Mouse (Mus musculus) v-Abl transformed pro-B cells (cell line): ENCODE measurements around the gene Bcl2l13.
"Not testable (repeated sequence)": the region's sequence is repeated elsewhere in the genome, so short reads cannot be mapped to it uniquely, and the experiment has no call there.

Source experiments
- in situ Hi-C, 2 experiments: fragments of 400-800 bp; cut with MboI; formaldehyde crosslinking; loops; one replicate each; pipeline ENCODE4 v1.15.1; 2025; ENCODE audit not compliant: unreplicated experiment in 2 of 2

Bcl2l13 gene

DNA sequence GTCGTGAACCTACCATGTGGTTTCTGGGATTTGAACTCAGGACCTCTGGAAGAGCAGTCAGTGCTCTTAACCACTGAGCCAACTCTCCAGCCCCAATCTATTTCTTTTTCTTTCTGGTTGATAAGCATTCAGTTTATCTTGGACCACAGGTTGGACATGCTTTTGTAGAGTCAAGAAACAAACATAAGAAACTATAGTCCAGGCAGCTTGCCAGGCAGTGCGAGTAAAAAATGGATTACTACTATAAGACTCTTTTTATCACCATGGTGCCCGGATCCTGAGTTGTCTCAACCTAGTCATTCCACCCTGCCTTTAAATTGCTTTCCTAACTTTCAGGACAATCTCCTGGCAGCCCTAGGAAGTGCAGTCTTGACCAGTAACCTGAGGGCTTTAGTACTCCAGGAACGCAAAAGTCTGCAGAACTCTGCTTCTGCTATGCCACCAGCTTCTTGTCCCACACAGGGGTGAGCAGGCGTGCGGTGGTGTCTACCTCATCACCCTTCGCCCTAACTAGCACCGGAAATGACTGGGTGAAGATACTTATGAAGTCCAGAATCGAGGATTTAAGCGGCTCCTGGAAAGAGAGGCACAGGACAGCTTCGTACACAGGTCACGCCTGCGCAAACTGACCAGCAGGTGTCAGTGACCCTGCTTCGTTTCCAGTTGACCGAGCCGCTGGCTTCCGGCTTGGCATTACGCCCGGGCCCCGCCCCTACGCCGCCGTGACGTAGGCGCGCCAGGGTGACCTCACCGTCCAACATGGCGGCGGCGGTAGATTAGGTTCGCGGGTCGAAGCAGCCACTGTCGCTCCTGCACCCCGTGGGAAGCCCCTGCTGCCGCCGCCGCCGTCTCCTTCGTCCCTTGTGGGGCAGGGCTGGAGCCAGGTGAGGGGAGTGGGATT lies at the start of gene Bcl2l13:
TSS of gene Bcl2l13 (plus strand) at position 739 of the 901 bp plus-strand sequence.
- in situ Hi-C loops = no loop called here

DNA sequence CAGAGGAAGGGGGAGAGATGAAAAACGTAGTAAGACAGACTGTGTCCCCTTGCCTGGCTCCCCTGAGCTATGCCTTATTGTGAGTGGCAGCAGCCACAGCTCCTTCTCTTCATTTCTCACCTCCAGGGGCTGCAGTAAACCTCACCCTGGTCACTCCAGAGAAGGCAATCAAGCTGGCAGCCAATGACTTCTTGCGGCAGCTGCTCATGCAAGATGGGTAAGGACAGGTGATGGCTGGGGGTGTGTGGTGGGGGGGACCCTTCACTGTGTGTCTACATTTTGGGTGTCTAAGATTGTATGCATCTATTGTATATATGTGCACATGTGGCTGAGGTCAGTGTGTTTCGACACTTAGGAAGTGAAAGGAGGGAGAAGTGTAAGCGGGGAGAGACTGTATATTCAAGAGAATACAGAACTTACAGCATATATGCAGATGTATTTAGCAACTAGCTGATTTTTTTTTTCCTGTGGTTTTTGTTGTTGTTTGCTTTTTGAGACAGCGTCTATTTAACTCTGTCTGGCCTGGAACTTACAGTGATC lies 47.9 kb upstream of the Bcl2l13 start:
- in situ Hi-C loops = loop anchor here in 1 of 2 experiments (25.0 kb wide), 1 partner anchor 749 kb away; no protein-coding TSS in a partner anchor

DNA sequence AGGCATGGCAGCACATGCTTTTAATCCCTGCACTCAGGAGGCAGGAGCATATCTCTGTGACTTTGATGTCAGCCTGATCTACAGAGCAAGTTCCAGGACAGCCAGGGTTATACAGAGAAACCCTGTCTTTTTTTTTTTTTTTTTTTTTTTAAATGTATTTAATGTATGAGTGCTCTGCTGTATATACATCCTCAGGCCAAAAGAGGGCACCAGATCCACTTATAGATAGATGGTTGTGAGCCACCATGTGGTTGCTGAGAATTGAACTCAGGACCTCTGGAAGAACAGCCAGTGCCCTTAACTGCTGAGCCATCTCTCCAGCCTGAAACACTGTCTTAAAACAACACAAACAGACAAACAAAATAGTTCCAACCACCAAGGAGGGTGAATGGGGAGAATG lies 47.1 kb upstream of the Bcl2l13 start:
- in situ Hi-C loops = loop anchor here in 1 of 2 experiments (25.0 kb wide), 1 partner anchor 748 kb away; no protein-coding TSS in a partner anchor

DNA sequence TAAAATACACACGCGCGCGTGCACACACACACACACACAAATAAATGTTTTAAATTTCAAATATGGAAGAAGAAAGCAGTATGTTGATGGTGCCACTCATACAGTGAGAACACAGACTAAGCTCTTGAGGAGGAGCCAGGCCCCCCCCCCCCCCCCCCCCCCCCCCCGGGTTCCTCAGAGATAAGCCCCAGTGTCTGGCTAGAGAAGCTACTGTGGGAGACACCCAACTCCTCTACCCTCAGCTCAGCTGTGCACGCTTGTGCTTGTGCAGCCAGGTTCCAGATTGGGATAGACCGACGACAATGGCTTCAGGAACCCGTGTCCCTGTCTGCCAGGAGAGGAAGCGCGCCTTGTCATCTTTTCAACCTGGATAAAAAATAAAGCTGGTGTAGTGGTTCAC lies 45.9 kb upstream of the Bcl2l13 start:
- in situ Hi-C loops = loop anchor here in 1 of 2 experiments (25.0 kb wide), 1 partner anchor 747 kb away; no protein-coding TSS in a partner anchor

DNA sequence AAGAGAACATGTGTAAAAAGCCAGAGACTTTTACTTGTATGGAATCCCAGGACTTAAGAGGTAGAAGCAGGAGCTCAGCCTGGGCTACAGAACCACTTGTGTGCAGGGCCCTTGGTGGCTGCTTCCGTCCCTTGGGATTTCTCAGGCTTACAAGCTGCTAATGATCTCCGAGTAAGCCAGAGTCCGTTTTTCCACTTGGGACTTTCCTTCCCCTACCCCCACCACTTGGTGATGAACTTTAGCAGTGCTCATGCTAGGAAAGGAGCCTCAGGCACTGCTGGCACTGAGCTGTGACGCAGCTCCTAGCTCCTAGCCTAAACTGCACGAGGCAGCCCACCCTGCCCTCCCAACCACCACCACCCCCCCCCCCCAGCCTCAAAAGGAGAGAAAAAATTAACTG lies 45.3 kb upstream of the Bcl2l13 start:
- in situ Hi-C loops = loop anchor here in 1 of 2 experiments (25.0 kb wide), 1 partner anchor 747 kb away; no protein-coding TSS in a partner anchor

DNA sequence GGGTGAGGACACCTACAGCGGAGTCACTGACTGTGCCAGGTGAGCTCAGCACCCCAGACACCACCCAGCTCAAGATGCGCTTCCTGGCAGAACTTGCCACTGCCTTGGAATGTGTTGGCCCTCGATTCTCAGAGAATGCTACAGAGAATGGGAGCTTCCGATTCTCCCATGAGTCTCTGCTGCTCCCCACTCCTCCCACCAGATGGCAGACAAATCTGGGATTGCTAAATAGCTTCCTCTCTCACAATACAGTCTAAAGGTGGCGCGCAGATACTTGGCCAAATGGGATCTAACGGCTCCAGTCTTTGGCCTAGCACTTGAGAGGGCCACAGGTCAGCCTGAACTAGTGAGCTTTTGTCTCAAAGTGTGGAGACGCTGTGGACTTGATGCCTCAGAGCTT lies 43.1 kb upstream of the Bcl2l13 start:
- in situ Hi-C loops = loop anchor here in 1 of 2 experiments (25.0 kb wide), 1 partner anchor 744 kb away; no protein-coding TSS in a partner anchor

DNA sequence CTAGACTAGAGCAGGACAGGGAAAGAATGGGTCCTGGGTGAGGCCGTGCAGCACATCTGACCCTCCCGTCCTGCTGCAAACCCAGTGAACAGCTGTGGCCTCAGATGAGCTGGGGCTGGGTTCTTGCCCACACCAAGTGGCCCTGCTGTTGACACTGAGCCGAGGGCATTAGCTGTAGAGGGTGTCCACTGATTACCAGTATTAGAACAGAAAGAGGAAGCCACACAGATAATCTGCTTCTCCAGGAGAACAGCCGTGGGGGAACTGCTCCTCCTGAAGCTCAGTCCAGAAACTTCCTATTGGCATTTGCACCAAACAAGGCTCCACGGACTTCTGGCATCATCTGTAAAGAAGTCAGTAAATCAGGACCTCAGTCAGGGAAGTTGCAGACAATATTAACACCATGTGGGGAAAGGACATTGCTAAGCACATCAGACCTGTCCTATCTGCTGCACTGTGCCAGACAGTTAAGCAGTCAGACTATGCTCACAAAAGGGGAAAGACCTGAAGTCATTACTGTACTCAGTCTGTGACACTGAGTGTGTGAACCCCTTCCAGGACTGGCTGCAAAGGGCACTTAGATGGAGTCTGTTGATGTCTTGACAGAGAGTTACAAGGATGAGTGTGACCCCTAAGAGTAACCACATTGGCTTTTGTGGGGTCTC lies 40.5 kb upstream of the Bcl2l13 start:
- in situ Hi-C loops = loop anchor here in 1 of 2 experiments (25.0 kb wide), 1 partner anchor 742 kb away; no protein-coding TSS in a partner anchor

DNA sequence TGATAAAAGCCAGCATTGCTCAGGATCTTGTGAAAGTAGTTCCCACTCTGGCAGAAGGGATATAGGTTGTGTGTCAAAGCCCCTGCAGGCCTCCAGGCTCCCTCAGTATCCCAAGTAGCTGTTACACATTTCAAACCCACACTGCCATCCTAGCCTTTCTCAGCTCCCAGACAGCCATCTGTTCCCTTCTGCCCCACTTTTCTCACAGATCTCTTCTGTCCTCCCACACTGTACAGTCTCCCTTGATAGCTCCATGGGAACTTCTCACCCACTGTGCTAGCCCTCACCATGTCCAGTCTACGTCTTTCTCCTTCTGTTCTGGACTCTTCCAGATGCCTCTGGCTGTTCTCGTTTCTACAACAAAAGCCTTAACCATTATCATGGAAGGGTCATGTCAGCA lies 39.9 kb upstream of the Bcl2l13 start:
- in situ Hi-C loops = loop anchor here in 1 of 2 experiments (25.0 kb wide), 1 partner anchor 741 kb away; no protein-coding TSS in a partner anchor

DNA sequence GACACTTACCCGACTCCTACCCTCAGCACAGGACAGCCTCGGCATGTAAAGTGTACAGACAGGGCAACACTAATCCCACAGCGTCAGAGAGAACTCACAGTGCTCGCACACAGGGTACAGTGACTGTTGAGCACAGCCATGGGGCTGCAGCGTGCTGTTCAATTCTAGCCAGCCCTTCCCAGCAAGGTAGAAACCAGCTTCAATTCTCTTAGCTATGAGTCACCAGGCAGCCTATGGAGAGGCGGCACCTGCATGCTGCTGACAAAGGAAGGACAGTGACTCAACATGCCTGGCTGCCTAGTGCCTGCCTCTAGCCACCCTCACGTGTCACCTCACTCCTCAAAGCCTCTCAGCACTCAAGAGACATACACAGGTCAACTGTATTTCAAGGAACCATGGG lies 38.0 kb upstream of the Bcl2l13 start:
- in situ Hi-C loops = loop anchor here in 1 of 2 experiments (25.0 kb wide), 1 partner anchor 739 kb away; no protein-coding TSS in a partner anchor

DNA sequence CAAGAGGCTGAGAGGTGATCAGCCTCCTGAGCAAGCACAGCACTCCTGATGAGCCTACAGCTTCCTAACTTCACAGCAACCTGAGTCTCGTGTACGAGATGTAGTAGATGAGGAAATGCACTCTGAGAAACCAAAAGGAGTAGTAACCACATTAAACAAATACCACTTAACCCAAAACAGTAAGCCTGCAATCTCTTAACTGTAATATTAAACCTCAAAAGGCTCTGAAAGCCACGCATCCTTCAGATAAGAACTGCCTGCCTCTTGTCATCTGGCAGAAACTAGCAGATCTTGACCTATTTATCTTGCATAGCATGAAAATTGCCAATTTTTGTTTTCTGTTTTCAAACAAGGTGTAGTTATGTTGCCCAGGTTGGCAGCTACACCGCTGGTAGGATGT lies 37.1 kb upstream of the Bcl2l13 start:
- in situ Hi-C loops = loop anchor here in 1 of 2 experiments (25.0 kb wide), 1 partner anchor 738 kb away; no protein-coding TSS in a partner anchor

DNA sequence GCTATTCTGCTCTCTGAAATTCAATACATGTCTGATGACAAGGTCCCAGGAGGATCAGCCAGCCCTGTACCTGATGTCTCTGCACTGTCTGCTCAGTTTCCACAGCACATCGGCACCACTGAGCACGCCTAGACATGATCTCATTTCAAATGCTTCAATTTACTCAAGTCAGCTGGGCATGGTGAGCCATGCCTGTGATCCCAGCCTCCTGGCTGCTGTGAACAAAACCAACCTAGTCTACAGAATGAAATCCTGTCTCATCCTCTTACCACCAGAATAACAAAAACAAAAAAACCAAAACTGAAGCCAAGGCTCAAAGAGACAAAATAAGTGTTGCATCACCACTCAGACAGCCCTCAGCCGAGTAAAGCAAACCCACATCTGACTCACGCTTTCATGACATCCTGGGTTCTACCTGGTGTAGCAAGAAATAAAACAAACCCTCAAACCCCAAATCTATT lies 36.4 kb upstream of the Bcl2l13 start:
- in situ Hi-C loops = loop anchor here in 1 of 2 experiments (25.0 kb wide), 1 partner anchor 738 kb away; no protein-coding TSS in a partner anchor

DNA sequence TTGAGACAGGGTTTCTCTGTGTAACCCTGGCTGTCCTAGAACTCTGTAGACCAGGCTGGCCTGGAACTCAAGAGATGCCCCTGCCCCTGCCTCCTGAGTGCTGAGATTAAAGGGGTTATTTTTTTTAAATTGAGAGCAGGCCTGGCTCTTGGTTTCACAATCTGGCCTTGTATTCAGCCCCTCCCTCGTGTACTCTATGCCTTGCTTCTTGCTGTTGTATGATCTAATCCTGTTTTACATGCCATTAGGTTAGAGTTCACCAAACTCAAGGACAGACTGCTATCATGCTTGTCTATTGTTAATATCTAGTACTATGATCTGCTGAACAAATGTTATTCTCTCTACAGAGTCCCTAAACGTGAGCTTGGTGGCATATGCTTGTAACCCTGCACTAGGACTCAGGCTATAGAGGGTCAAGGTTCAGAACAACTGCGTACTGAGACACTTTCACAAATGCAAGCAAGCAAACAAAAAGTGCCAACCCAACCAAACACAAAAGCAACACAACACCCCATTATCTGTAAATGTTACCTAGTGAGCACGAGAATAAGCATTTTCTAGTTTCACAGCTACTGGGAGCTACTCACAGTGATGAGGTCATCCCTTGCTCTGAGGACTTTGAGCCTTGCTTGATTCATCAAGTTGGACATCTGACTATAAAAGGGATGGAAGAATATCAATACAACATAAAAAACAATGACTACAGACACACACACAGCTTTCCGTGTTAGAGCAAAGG lies 28.8 kb upstream of the Bcl2l13 start:
- in situ Hi-C loops = no loop called here

DNA sequence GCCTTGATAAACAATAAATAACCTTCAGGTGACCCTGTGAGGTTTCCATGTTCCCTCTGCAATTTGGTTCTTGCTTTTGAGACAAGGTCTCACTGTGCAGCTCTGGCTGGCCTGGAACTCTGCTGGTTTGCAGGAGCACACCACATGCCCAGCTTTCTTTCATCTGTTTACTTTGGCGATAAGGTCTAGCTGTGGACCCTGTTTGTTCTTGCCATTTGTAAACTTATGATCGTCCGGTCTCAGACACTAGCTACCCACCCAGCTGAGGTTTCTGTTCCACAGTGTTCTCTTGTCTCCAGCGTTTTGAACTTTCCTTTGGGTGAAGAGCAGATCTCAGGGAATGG lies 28.3 kb upstream of the Bcl2l13 start:
- in situ Hi-C loops = no loop called here

DNA sequence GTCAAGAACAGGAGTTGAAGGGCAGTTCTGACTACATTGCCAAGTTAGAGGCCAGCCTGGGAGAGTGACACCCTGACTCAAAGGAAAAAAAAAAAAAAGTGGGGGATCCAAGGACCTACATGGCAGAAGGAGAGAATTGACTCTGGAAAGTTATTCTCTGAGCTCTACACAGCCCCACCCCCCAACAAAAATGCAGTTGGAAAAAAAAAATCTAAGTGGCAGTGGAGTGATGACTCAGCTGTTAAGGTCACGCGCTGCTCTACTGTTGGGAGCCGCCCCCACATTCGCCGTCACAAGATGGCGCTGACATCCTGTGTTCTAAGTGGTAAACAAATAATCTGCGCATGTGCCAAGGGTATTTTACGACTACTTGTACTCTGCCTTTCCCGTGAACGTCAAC lies 24.0 kb upstream of the Bcl2l13 start:
- in situ Hi-C loops = not testable (repeated sequence)

DNA sequence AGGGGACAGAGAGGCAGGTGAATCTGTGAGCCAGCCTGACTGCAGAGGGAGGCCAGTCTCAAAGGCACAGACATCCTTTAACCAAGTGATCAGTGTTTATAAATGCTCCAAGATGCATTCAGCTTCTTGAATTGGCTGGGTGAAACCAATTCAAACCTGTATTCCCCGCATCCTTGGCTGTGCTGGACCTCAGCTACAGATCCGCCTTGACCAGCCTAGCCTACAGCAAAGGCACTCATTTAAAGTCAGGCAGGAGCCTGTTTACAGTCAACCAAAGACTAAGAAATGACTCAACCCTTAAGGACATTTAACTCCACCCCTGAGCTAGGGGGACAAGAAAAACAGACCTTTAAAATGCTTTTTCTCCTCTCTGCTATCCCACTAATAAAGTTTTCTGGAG lies 16.7 kb upstream of the Bcl2l13 start:
- in situ Hi-C loops = no loop called here

DNA sequence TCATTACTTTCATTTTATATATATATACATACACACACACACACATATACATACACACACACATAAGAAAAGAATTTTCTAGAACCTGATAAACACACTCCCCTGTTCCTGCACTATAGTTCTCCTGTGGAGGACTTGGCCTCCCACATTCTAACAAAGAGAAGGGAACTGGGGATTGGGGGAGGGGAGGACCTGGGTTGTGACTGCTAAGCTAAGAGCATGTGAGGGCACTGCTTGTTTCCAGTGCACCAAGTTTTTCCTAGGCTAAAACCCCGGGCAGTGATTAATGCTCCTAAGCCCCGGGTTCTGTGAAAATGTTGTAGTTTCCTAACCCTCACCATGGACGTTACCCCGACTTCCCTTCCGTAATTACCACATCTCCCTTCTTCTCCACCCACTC lies 15.9 kb upstream of the Bcl2l13 start:
- in situ Hi-C loops = no loop called here

DNA sequence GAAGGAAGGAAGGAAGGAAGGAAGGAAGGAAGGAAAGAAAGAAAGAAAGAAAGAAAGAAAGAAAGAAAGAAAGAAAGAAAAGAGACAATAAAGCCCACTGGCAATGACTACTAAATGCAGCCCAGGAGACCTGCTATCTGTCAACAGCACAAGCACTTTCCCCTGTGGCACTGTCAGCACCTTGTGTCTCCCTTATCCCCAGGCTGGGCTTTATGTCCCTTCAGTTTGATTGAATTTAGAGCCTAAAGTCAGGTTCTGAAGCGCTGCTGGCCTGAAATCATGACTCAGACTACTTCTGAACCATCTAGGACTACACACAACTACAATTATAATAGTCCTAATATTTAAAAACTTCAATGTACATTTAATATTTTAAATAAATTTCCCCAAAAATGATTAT lies 15.1 kb upstream of the Bcl2l13 start:
- in situ Hi-C loops = no loop called here

DNA sequence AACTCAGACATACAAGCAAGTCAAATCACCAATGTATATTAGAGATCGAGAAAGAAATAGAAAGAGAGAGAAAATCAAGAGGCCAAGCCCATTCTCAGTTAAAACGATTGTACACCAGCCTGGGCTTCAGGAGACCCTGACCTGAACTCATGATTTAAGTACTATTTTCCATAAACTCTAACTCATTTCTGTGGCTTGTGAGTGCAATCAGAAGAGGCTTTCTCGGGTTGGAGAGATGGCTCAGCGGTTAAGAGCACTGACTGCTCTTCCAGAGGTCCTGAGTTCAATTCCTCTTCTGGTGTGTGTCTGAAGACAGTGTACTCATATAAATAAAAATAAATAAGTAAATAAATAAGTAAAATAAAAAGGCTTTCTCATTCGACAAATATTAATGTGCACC lies 14.3 kb upstream of the Bcl2l13 start:
- in situ Hi-C loops = no loop called here

DNA sequence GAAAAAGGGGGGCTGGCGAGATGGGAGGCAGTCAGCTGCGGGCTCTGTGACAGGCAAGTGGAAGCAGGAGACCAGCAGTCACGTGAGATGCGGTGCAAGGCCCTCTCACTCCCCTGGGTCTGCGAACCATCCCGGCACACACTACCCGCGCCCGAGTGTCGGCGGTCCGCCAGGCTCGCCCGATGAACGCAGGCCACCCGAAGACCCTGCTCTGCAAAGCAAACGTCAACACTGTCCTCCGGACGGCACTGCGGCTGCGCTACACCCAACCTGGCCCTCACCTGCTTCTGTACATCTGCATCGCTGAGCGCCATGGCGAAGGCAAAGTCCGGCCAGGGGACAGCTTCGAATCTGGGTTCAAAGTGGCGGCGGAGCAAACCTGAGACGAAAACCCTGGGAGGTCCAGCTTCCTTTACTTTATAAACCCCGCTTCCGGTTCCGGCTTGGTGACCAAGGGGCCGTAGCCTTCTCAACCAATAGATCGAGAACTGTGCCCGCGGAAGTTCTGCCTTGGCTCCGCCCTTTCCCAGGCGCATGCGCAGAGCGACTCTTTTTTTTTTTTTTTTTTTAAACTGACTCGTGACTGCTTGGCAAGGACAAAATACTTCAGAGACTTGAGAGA lies 13.6 kb upstream of the Bcl2l13 start, which contains the start of gene Atp6v1e1:
TSS of gene Atp6v1e1 (minus strand) at position 487 of the 622 bp plus-strand sequence.
- in situ Hi-C loops = no loop called here
